Mouse (Mus musculus) sigmoid colon, adult 10 weeks (tissue): ENCODE measurements around the gene Haus6. TPM values are rescaled to one million over a fixed set of nuclear protein-coding genes. Genes with fewer than 3 reads are reported as not detected.

ENCODE experiments used
- polyA plus RNA-seq: library from polyadenylated mRNA; stranded (reverse); fragments of 350-450 nt; fragmentation: Illumina TruSeq; extraction: RNeasy Lipid Tissue Mini Kit (QIAGEN cat#74804); gene quantifications from one replicate; pipeline ENCODE4 v1.2.3, GENCODE M21; 2014; ENCODE audit warnings: low read depth, low replicate concordance

Haus6 gene
- polyA plus RNA-seq, result 19.0 TPM

DNA sequence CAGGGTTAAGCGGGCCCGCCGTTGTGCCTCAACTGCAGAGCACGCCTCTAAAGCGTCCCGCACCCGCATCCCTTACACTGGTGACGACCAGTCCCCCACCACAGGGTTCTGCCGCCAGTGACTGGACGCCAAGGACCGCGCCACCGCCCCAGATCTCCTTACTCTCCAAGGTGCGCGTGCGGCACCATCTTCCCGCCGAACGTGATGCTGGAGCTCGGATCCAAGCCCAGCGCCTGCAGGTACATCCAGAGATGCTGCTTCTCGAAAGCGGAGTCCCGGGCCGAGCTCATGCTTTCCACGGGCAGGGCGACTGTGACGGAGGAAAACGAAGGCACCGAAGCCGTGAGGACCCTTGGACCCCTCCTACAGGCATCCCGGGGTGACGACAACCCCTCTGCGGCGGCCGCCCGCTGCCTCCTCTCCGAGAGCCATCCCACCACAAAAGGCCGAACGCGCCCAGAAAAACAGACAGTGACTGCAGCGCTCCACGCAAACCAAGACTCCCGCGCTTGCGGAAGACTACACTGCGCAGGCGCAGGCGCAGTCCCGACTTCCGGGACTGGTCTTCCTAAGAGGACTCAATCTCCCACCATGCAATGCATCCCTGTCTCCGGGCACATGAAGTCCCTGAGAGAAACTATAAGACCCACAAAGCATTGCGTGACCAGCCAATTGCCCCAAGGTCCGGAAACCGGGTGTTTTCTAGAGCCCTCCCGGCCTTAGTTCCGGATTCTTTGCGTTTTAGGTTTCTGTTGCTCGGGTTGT is at the start of gene Haus6:
Haus6 (minus strand) TSS at position 532 of the 765 bp plus-strand sequence.

DNA sequence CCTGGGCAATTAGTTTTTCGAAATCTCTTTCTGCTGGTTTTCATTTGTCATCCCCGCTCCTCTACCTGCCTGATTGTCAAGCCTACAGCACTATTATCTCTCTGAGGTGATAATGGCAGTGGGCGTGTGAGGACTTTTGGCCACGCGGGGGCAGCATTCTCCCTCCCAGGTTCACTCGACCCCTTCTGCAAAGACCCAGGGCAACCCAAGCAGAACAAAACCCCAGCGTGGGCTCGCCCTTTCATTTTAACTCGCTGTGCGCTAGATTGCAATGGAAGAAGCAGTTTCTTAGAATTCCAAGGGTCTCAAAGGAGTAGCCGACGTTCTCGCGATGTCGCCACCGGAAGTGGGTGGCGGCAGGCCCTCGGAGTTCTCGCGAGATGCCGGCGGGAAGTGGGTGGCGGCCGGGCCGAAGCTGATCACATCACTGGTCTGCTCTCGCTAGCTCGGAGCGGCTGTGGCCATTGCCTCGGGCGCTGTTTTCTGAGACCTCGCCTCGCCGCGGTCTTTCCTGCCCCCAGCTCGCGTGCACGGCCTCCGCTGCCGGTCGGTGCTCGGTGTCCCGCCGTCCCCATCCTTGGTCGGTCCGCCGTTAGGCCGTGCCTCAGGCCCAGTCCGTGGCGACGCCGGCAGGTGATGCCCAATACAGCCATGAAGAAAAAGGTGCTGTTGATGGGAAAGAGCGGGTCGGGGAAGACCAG is 36.4 kb downstream of the Haus6 start, which contains the start of gene Rraga:
Rraga (plus strand) TSS at position 386 of the 701 bp plus-strand sequence.

GRCm38 (mm10) chr4:86558228-86558627 is 53.6 kb downstream of the Haus6 start, which contains the start of gene Saxo1:
TSS of gene Saxo1 (minus strand) at chr4:86558328.

Other genes with a start within 250 kb of the Haus6 start
- gene Saxo1, start 53.7 kb downstream of the Haus6 start, polyA plus RNA-seq, result not detected
- gene Rraga, start 36.4 kb downstream of the Haus6 start, polyA plus RNA-seq, result 65.4 TPM
- 26.4 TPM for gene Plin2, start 58.0 kb upstream of the Haus6 start, polyA plus RNA-seq
- 105 TPM for gene Dennd4c, start 136.5 kb upstream of the Haus6 start, polyA plus RNA-seq
- 929 TPM for gene Rps6, start 245.4 kb upstream of the Haus6 start, polyA plus RNA-seq